Mouse (Mus musculus): ENCODE measurements around the gene Elovl2.

- TF ChIP-seq GATA1 (IDR thresholded peaks at IDR 0.05; ENCODE audit: low read length) (no peak), TAL1 (IDR thresholded peaks at IDR 0.05; ENCODE audit: low read length) (no peak)
Observed at GRCm38 (mm10) chr13:41241557-41241956, 21.4 kb upstream of the Elovl2 start.

Data from erythroblast, embryonic 14.5 days (primary cell).